Mouse (Mus musculus): Measurements from ENCODE around the gene Ndufc2. TPM values are rescaled to one million over a fixed set of nuclear protein-coding genes. Genes with fewer than 3 reads are reported as not detected.

Gene Ndufc2
- polyA plus RNA-seq, 1 experiment from 2014 or later: 600 TPM

DNA sequence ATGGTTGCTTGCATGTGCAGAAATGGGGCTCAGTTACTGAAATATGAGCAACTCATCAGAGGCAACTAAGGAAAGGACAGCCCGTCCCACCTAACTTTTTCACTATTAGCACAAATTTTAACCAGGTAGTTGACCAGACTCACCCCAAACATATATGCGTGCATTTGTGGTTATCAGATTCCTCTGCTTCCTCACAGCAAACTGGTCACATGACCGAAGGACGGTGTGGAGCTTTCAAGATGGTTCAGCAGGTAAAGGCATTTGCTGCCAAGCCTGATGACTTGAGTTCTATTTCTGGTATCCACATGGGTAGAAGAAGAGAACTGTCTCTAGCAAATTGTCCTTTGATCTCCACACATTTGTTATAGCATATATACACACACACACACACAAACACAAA lies 41.5 kb upstream of the Ndufc2 start:
- Histone ChIP-seq H3K27me3 (ENCODE audit: control insufficient read depth, insufficient read depth, low read length) (no peaks in the 10 kb centered on the region), H3K36me3 (ENCODE audit: control insufficient read depth, insufficient read depth) (no peaks in the 10 kb centered on the region), H3K4me3 (ENCODE audit: low read length) (no peak overlapping the region), H3K4me2 (ENCODE audit: low read depth, low read length) (no peak overlapping the region), H3K27ac (ENCODE audit: low read length) (no peak overlapping the region), H3K9me3 (replicated peaks; ENCODE audit: control insufficient read depth, low read length) (no peaks in the 10 kb centered on the region), H3K4me1 (ENCODE audit: control insufficient read depth, insufficient read depth, low read length) (peaks cover 14% of the 10 kb centered on the region), H3K9ac (ENCODE audit: low read length) (no peak overlapping the region)
- no peak for ATAC-seq (replicated peaks; ENCODE audit: extremely low read depth, insufficient read depth, low FRiP score)
- WGBS: 82% methylated on average over 4 of the region's 4 CpGs

GRCm38 (mm10) chr7:97360166-97360565 lies 39.6 kb upstream of the Ndufc2 start:
- Histone ChIP-seq H3K4me1 (ENCODE audit: control insufficient read depth, insufficient read depth, low read length) (peaks cover 7% of the 10 kb centered on the region), H3K27me3 (ENCODE audit: control insufficient read depth, insufficient read depth, low read length) (no peaks in the 10 kb centered on the region), H3K27ac (ENCODE audit: low read length) (no peak overlapping the region), H3K4me2 (ENCODE audit: low read depth, low read length) (no peak overlapping the region), H3K36me3 (ENCODE audit: control insufficient read depth, insufficient read depth) (no peaks in the 10 kb centered on the region), H3K9ac (ENCODE audit: low read length) (no peak overlapping the region), H3K9me3 (replicated peaks; ENCODE audit: control insufficient read depth, low read length) (no peaks in the 10 kb centered on the region), H3K4me3 (ENCODE audit: low read length) (no peak overlapping the region)
- ATAC-seq (replicated peaks; ENCODE audit: extremely low read depth, insufficient read depth, low FRiP score): no peak
- 70% methylated on average over 5 of the region's 5 CpGs for WGBS

DNA sequence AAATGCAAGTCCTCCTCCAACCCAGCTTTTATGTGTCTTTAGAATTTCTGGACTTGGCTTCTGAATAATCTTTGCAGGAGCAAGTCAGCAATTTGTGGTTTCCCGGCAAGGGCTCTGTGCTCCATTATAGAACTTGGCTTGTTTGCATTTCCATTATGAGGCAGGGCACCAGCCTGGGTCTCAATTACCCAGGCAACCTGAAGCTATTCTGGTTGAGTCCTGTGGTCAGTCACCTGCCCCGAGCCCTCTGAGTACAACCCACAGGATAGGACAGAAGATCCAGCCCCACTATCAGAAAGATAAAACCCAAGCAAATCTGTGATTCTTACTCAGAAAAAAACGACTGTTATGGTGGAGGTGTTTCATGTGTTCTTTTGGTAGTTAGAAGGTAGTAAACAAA lies 38.8 kb upstream of the Ndufc2 start:
- Histone ChIP-seq H3K36me3 (ENCODE audit: control insufficient read depth, insufficient read depth) (no peaks in the 10 kb centered on the region), H3K4me1 (ENCODE audit: control insufficient read depth, insufficient read depth, low read length) (0 out of 2 replicates have a peak, but pooled peaks cover 3% of the 10 kb centered on the region), H3K9me3 (replicated peaks; ENCODE audit: control insufficient read depth, low read length) (no peaks in the 10 kb centered on the region), H3K27me3 (ENCODE audit: control insufficient read depth, insufficient read depth, low read length) (no peaks in the 10 kb centered on the region), H3K4me2 (ENCODE audit: low read depth, low read length) (no peak overlapping the region), H3K4me3 (ENCODE audit: low read length) (no peak overlapping the region), H3K9ac (ENCODE audit: low read length) (no peak overlapping the region), H3K27ac (ENCODE audit: low read length) (no peak overlapping the region)
- 57% methylated on average over 3 of the region's 3 CpGs for WGBS
- no peak for ATAC-seq (replicated peaks; ENCODE audit: extremely low read depth, insufficient read depth, low FRiP score)

GRCm38 (mm10) chr7:97361467-97361866 lies 38.3 kb upstream of the Ndufc2 start:
- no peak for ATAC-seq (replicated peaks; ENCODE audit: extremely low read depth, insufficient read depth, low FRiP score)
- Histone ChIP-seq H3K4me2 (ENCODE audit: low read depth, low read length) (no peak overlapping the region), H3K36me3 (ENCODE audit: control insufficient read depth, insufficient read depth) (no peaks in the 10 kb centered on the region), H3K27ac (ENCODE audit: low read length) (no peak overlapping the region), H3K4me1 (ENCODE audit: control insufficient read depth, insufficient read depth, low read length) (no peaks in the 10 kb centered on the region), H3K9me3 (replicated peaks; ENCODE audit: control insufficient read depth, low read length) (no peaks in the 10 kb centered on the region), H3K9ac (ENCODE audit: low read length) (no peak overlapping the region), H3K4me3 (ENCODE audit: low read length) (no peak overlapping the region), H3K27me3 (ENCODE audit: control insufficient read depth, insufficient read depth, low read length) (no peaks in the 10 kb centered on the region)
- WGBS: 27% methylated on average over 4 of the region's 4 CpGs

GRCm38 (mm10) chr7:97365887-97366286 lies 33.9 kb upstream of the Ndufc2 start:
- ATAC-seq (replicated peaks; ENCODE audit: extremely low read depth, insufficient read depth, low FRiP score): no peak
- no peak overlapping the region for H3K9ac ChIP-seq (ENCODE audit: low read length)
- no peak overlapping the region for H3K27ac ChIP-seq (ENCODE audit: low read length)
- H3K36me3 ChIP-seq (ENCODE audit: control insufficient read depth, insufficient read depth): no peaks in the 10 kb centered on the region
- H3K9me3 ChIP-seq (replicated peaks; ENCODE audit: control insufficient read depth, low read length): no peaks in the 10 kb centered on the region
- no peak overlapping the region for H3K4me2 ChIP-seq (ENCODE audit: low read depth, low read length)
- no peaks in the 10 kb centered on the region for H3K27me3 ChIP-seq (ENCODE audit: control insufficient read depth, insufficient read depth, low read length)
- H3K4me3 ChIP-seq (ENCODE audit: low read length): no peak overlapping the region
- H3K4me1 ChIP-seq (ENCODE audit: control insufficient read depth, insufficient read depth, low read length): peaks cover 2% of the 10 kb centered on the region
- 59% methylated on average over 1 of the region's 1 CpGs for WGBS

DNA sequence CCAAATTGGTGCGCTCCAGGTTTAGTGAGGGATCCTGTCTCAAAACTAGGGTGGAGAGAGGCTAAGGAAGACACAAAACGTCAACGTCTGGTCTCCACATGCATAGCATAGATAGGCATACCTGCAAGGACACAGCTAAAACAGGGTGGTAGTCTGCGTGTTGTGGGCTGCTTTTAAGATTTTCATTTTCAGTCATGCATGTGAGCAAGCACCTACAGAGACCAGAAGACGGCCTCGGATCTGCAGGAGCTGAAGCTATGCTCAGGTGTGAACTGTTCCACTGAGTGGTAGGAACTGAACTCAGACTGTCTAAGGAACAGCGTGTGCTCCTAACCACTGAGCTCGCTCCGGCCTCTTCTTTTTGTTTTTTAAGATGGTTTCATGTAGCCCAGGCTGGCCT lies 24.7 kb upstream of the Ndufc2 start:
- Histone ChIP-seq H3K9me3 (replicated peaks; ENCODE audit: control insufficient read depth, low read length) (no peaks in the 10 kb centered on the region), H3K4me3 (ENCODE audit: low read length) (no peak overlapping the region), H3K36me3 (ENCODE audit: control insufficient read depth, insufficient read depth) (peaks cover 34% of the 10 kb centered on the region), H3K27me3 (ENCODE audit: control insufficient read depth, insufficient read depth, low read length) (no peaks in the 10 kb centered on the region), H3K27ac (ENCODE audit: low read length) (no peak overlapping the region), H3K4me1 (ENCODE audit: control insufficient read depth, insufficient read depth, low read length) (peaks cover 11% of the 10 kb centered on the region), H3K9ac (ENCODE audit: low read length) (no peak overlapping the region), H3K4me2 (ENCODE audit: low read depth, low read length) (no peak overlapping the region)
- WGBS: 95% methylated on average over 9 of the region's 9 CpGs
- no peak for ATAC-seq (replicated peaks; ENCODE audit: extremely low read depth, insufficient read depth, low FRiP score)

- 83% methylated on average over 2 of the region's 2 CpGs for WGBS
- no peak for ATAC-seq (replicated peaks; ENCODE audit: extremely low read depth, insufficient read depth, low FRiP score)
- Histone ChIP-seq H3K4me3 (ENCODE audit: low read length) (no peak overlapping the region), H3K4me2 (ENCODE audit: low read depth, low read length) (no peak overlapping the region), H3K27me3 (ENCODE audit: control insufficient read depth, insufficient read depth, low read length) (no peaks in the 10 kb centered on the region), H3K9ac (ENCODE audit: low read length) (no peak overlapping the region), H3K27ac (ENCODE audit: low read length) (no peak overlapping the region), H3K9me3 (replicated peaks; ENCODE audit: control insufficient read depth, low read length) (no peaks in the 10 kb centered on the region), H3K4me1 (ENCODE audit: control insufficient read depth, insufficient read depth, low read length) (peaks cover 9% of the 10 kb centered on the region), H3K36me3 (ENCODE audit: control insufficient read depth, insufficient read depth) (peaks cover 39% of the 10 kb centered on the region)
Measured at GRCm38 (mm10) chr7:97375906-97376305, 23.9 kb upstream of the Ndufc2 start.

- peaks cover 59% of the 10 kb centered on the region for H3K36me3 ChIP-seq (ENCODE audit: control insufficient read depth, insufficient read depth)
- 87% methylated on average over 5 of the region's 5 CpGs for WGBS
- no peak overlapping the region for H3K27ac ChIP-seq (ENCODE audit: low read length)
Measured at GRCm38 (mm10) chr7:97379304-97379703, 20.5 kb upstream of the Ndufc2 start.

GRCm38 (mm10) chr7:97380500-97381123 lies 19.2 kb upstream of the Ndufc2 start:
- peaks cover 59% of the 10 kb centered on the region for H3K36me3 ChIP-seq (ENCODE audit: control insufficient read depth, insufficient read depth)
- H3K27me3 ChIP-seq (ENCODE audit: control insufficient read depth, insufficient read depth, low read length): no peaks in the 10 kb centered on the region
- H3K27ac ChIP-seq (ENCODE audit: low read length): no peak overlapping the region
- no peaks in the 10 kb centered on the region for H3K9me3 ChIP-seq (replicated peaks; ENCODE audit: control insufficient read depth, low read length)
- H3K4me3 ChIP-seq (ENCODE audit: low read length): no peak overlapping the region
- no peak overlapping the region for H3K4me2 ChIP-seq (ENCODE audit: low read depth, low read length)
- H3K9ac ChIP-seq (ENCODE audit: low read length): no peak overlapping the region
- ATAC-seq (replicated peaks; ENCODE audit: extremely low read depth, insufficient read depth, low FRiP score): no peak
- no peaks in the 10 kb centered on the region for H3K4me1 ChIP-seq (ENCODE audit: control insufficient read depth, insufficient read depth, low read length)
- 91% methylated on average over 5 of the region's 5 CpGs for WGBS

More at GRCm38 (mm10) chr7:97379304-97379703, 20.5 kb upstream of the Ndufc2 start:
- Histone ChIP-seq H3K27me3 (ENCODE audit: control insufficient read depth, insufficient read depth, low read length) (no peaks in the 10 kb centered on the region), H3K4me3 (ENCODE audit: low read length) (no peak overlapping the region), H3K4me2 (ENCODE audit: low read depth, low read length) (no peak overlapping the region), H3K4me1 (ENCODE audit: control insufficient read depth, insufficient read depth, low read length) (no peaks in the 10 kb centered on the region), H3K9ac (ENCODE audit: low read length) (no peak overlapping the region), H3K9me3 (replicated peaks; ENCODE audit: control insufficient read depth, low read length) (no peaks in the 10 kb centered on the region)
- ATAC-seq (replicated peaks; ENCODE audit: extremely low read depth, insufficient read depth, low FRiP score): no peak
